In the genomic region with DNA sequence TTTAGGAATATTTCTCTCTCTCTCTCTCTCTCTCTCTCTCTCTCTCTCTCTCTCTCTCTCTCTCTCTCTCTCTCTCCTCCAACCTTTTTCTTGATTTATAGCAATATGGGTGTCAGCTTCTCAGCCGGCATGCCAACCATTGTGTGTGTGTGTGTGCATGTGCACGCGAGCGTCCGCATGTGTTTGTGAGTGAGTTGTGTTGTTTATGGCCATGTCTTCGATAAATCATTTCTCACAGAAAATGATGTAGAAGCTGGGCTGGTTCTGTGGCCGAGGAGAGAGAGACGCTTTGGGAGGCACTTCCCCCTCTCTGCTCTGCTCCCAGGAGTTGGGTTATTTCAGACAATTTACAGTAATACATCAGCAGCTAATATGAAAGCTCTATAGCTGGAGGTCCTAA, we compare ENCODE assay signal across 23 mouse cellular contexts. TPM values are rescaled to one million over a fixed set of nuclear protein-coding genes. Genes with fewer than 3 reads are reported as not detected.
DNase-seq lines count a peak whose midpoint lies in the region; ATAC-seq and TF ChIP-seq lines count a peak whose summit lies in the region.
"Had no signal": no experiment of that assay in that cellular context is flagged by ENCODE, and none has a peak within 500 bp of the region (broad histone marks: within the 10 kb centered on the region; RNA-seq: fewer than 3 reads in every experiment).

No protein-coding gene starts in this region.

- no peaks in the 10 kb centered on the region for H3K9me3 ChIP-seq in liver, embryonic 11.5 days (ENCODE audit: control insufficient read depth, low read length)
- H3K9me3 ChIP-seq in liver, embryonic 12.5 days (replicated peaks), result no peaks in the 10 kb centered on the region
- H3K9me3 ChIP-seq in hindbrain, embryonic 12.5 days (replicated peaks), result no peaks in the 10 kb centered on the region
- no peaks in the 10 kb centered on the region for H3K9me3 ChIP-seq in hindbrain, postnatal 0 days (ENCODE audit: low read length)
- no peaks in the 10 kb centered on the region for H3K9me3 ChIP-seq in neural tube, embryonic 15.5 days (replicated peaks)
- H3K9me3 ChIP-seq in forebrain, embryonic 12.5 days, result no peaks in the 10 kb centered on the region
- H3K9me3 ChIP-seq: forebrain, embryonic 15.5 days; liver, embryonic 13.5 days; midbrain, embryonic 13.5 days had no signal

- no peak for DNase-seq in liver, embryonic 11.5 days (ENCODE audit: low spot score)
- DNase-seq in hindbrain, postnatal 0 days (ENCODE audit: low spot score), result no peak
- no peak for DNase-seq in layer of hippocampus, postnatal 25 days (ENCODE audit: extremely low spot score in 1 of 2, low spot score in 1 of 2)
- DNase-seq: adrenal gland, adult 8-10 months; cerebellum, adult 9-10 months; embryo, embryonic 11 days; gastrocnemius, adult 2 months; kidney, postnatal 36 days; liver, embryonic 13.5 days; right cerebral cortex, postnatal 4 days had no signal

- H3K9ac ChIP-seq in liver, embryonic 11.5 days (ENCODE audit: low read depth, low read length), result no peak overlapping the region
- no peak overlapping the region for H3K9ac ChIP-seq in liver, embryonic 12.5 days
- H3K9ac ChIP-seq in hindbrain, embryonic 12.5 days, result peak overlapping the region; percentile 85
- H3K9ac ChIP-seq in hindbrain, postnatal 0 days (replicated peaks; ENCODE audit: low read length), result peak overlapping the region; percentile 43
- peak overlapping the region; percentile 78 for H3K9ac ChIP-seq in neural tube, embryonic 15.5 days (replicated peaks)
- H3K9ac ChIP-seq in forebrain, embryonic 12.5 days, result no peak overlapping the region
- H3K9ac ChIP-seq: forebrain, embryonic 15.5 days; liver, embryonic 13.5 days; midbrain, embryonic 13.5 days had no signal

- no peaks in the 10 kb centered on the region for H3K36me3 ChIP-seq in liver, embryonic 11.5 days (ENCODE audit: control insufficient read depth, insufficient read depth, low read length)
- no peaks in the 10 kb centered on the region for H3K36me3 ChIP-seq in liver, embryonic 12.5 days
- no peaks in the 10 kb centered on the region for H3K36me3 ChIP-seq in hindbrain, embryonic 12.5 days
- no peaks in the 10 kb centered on the region for H3K36me3 ChIP-seq in hindbrain, postnatal 0 days (ENCODE audit: insufficient read depth, low read length)
- H3K36me3 ChIP-seq in neural tube, embryonic 15.5 days, result no peaks in the 10 kb centered on the region
- no peaks in the 10 kb centered on the region for H3K36me3 ChIP-seq in forebrain, embryonic 12.5 days (replicated peaks)
- H3K36me3 ChIP-seq: forebrain, embryonic 15.5 days; liver, embryonic 13.5 days; midbrain, embryonic 13.5 days had no signal

- H3K27ac ChIP-seq in liver, embryonic 11.5 days (ENCODE audit: low read depth, low read length), result peak overlapping the region; percentile 28
- no peak overlapping the region for H3K27ac ChIP-seq in liver, embryonic 12.5 days
- peak overlapping the region; percentile 95 for H3K27ac ChIP-seq in hindbrain, embryonic 12.5 days
- peak overlapping the region; percentile 85 for H3K27ac ChIP-seq in hindbrain, postnatal 0 days
- H3K27ac ChIP-seq in neural tube, embryonic 15.5 days (replicated peaks), result peak overlapping the region; percentile 99
- no peak overlapping the region for H3K27ac ChIP-seq in forebrain, embryonic 12.5 days
- H3K27ac ChIP-seq: forebrain, embryonic 15.5 days; gastrocnemius, adult 2 months; liver, embryonic 13.5 days; midbrain, embryonic 13.5 days had no signal

- no peak for ATAC-seq in liver, embryonic 11.5 days (replicated peaks; ENCODE audit: low FRiP score)
- ATAC-seq in liver, embryonic 12.5 days, result no peak
- ATAC-seq in hindbrain, embryonic 12.5 days (ENCODE audit: low FRiP score), result no peak
- ATAC-seq in hindbrain, postnatal 0 days, result no peak
- no peak for ATAC-seq in neural tube, embryonic 15.5 days (ENCODE audit: low FRiP score)
- ATAC-seq in forebrain, embryonic 12.5 days (ENCODE audit: low FRiP score), result no peak
- ATAC-seq: CD4-positive, CD25-positive, alpha-beta regulatory T cell, adult 4 months; forebrain, embryonic 15.5 days; midbrain, embryonic 13.5 days had no signal

- 29% methylated on average over 8 of the region's 8 CpGs for WGBS in liver, embryonic 11.5 days
- WGBS in liver, embryonic 12.5 days (ENCODE audit: insufficient replicate concordance), result 39% methylated on average over 8 of the region's 8 CpGs
- WGBS in hindbrain, embryonic 12.5 days, result 5% methylated on average over 8 of the region's 8 CpGs
- 4% methylated on average over 8 of the region's 8 CpGs for WGBS in hindbrain, postnatal 0 days
- 6% methylated on average over 8 of the region's 8 CpGs for WGBS in neural tube, embryonic 15.5 days
- 10% methylated on average over 8 of the region's 8 CpGs for WGBS in forebrain, embryonic 12.5 days

- TF ChIP-seq CTCF in hindbrain, postnatal 0 days (IDR thresholded peaks at IDR 0.05; ENCODE audit: low read depth), result no peak

- no peak overlapping the region for H3K4me3 ChIP-seq in liver, embryonic 11.5 days (ENCODE audit: low read depth, low read length)
- H3K4me3 ChIP-seq in liver, embryonic 12.5 days, result no peak overlapping the region
- H3K4me3 ChIP-seq in hindbrain, embryonic 12.5 days, result peak overlapping the region; percentile 42
- peak overlapping the region; percentile 29 for H3K4me3 ChIP-seq in hindbrain, postnatal 0 days (ENCODE audit: low read length)
- peak overlapping the region; percentile 60 for H3K4me3 ChIP-seq in neural tube, embryonic 15.5 days (replicated peaks)
- no peak overlapping the region for H3K4me3 ChIP-seq in forebrain, embryonic 12.5 days (replicated peaks)
- H3K4me3 ChIP-seq: forebrain, embryonic 15.5 days; gastrocnemius, adult 2 months; liver, embryonic 13.5 days; midbrain, embryonic 13.5 days; myocyte had no signal

- no peak overlapping the region for H3K4me2 ChIP-seq in liver, embryonic 11.5 days
- H3K4me2 ChIP-seq in liver, embryonic 12.5 days, result no peak overlapping the region
- peak overlapping the region; percentile 62 for H3K4me2 ChIP-seq in hindbrain, embryonic 12.5 days (replicated peaks)
- H3K4me2 ChIP-seq in hindbrain, postnatal 0 days (ENCODE audit: low read depth, low read length), result peak overlapping the region; percentile 56
- H3K4me2 ChIP-seq in neural tube, embryonic 15.5 days, result peak overlapping the region; percentile 87
- no peak overlapping the region for H3K4me2 ChIP-seq in forebrain, embryonic 12.5 days
- H3K4me2 ChIP-seq: forebrain, embryonic 15.5 days; liver, embryonic 13.5 days; midbrain, embryonic 13.5 days had no signal

- peaks cover 9% of the 10 kb centered on the region for H3K4me1 ChIP-seq in liver, embryonic 11.5 days (replicated peaks; ENCODE audit: control insufficient read depth, insufficient read depth, low read length)
- H3K4me1 ChIP-seq in liver, embryonic 12.5 days, result no peaks in the 10 kb centered on the region
- no peaks in the 10 kb centered on the region for H3K4me1 ChIP-seq in hindbrain, embryonic 12.5 days
- no peaks in the 10 kb centered on the region; the same call in 1 of the 2 replicates for H3K4me1 ChIP-seq in hindbrain, postnatal 0 days (ENCODE audit: insufficient read depth, low read length)
- peaks cover 93% of the 10 kb centered on the region for H3K4me1 ChIP-seq in neural tube, embryonic 15.5 days
- no peaks in the 10 kb centered on the region for H3K4me1 ChIP-seq in forebrain, embryonic 12.5 days
- H3K4me1 ChIP-seq: forebrain, embryonic 15.5 days had no signal

- peaks cover 98% of the 10 kb centered on the region for H3K27me3 ChIP-seq in liver, embryonic 11.5 days (replicated peaks; ENCODE audit: control insufficient read depth, insufficient read depth, low read length)
- peaks cover 100% of the 10 kb centered on the region for H3K27me3 ChIP-seq in liver, embryonic 12.5 days (replicated peaks)
- peaks cover 100% of the 10 kb centered on the region for H3K27me3 ChIP-seq in hindbrain, embryonic 12.5 days
- H3K27me3 ChIP-seq in hindbrain, postnatal 0 days (ENCODE audit: insufficient read depth, low read length), result peaks cover 86% of the 10 kb centered on the region
- H3K27me3 ChIP-seq in neural tube, embryonic 15.5 days (replicated peaks), result no peaks in the 10 kb centered on the region
- H3K27me3 ChIP-seq in forebrain, embryonic 12.5 days, result peaks cover 100% of the 10 kb centered on the region

RNA-seq across cellular contexts. Expression of a gene that starts 5.5 kb away (rescaled TPM):
- 0.97 and 1.3 TPM in 2 replicates for polyA plus RNA-seq in liver, embryonic 11.5 days (2014; fragmentation: Nextera tagmentation; extraction: Ambion mirVana)
- polyA plus RNA-seq in liver, embryonic 12.5 days (2016; fragmentation: Nextera tagmentation; extraction: Ambion mirVana), result 0.31 and 0.36 TPM in 2 replicates
- polyA plus RNA-seq in hindbrain, embryonic 12.5 days (2016; fragmentation: Nextera tagmentation; extraction: Ambion mirVana), result 15.3 and 19.3 TPM in 2 replicates
- 42.1 and 42.2 TPM in 2 replicates for total RNA-seq in hindbrain, postnatal 0 days (2014; rRNA removed)
- polyA plus RNA-seq in hindbrain, postnatal 0 days (2015; fragmentation: Nextera tagmentation; extraction: Ambion mirVana), result 6.6 and 8.1 TPM in 2 replicates
- 8.0 and 12.6 TPM in 2 replicates for polyA plus RNA-seq in neural tube, embryonic 15.5 days (2015; fragmentation: Nextera tagmentation; extraction: Ambion mirVana)
- not detected for total RNA-seq in layer of hippocampus, postnatal 25 days (2021)
- polyA plus RNA-seq in forebrain, embryonic 12.5 days (2016; fragmentation: Nextera tagmentation; extraction: Ambion mirVana), result not detected in 2 replicates
- total RNA-seq: layer of hippocampus, postnatal 14 days; left cerebral cortex, postnatal 25 days; MEL had no signal
- polyA plus RNA-seq: forebrain, embryonic 15.5 days; myocyte had no signal

RNA-seq across cellular contexts. Expression of a gene that starts 10.5 kb away (rescaled TPM):
- 0.71 and 1.1 TPM in 2 replicates for polyA plus RNA-seq in liver, embryonic 11.5 days (2014; fragmentation: Nextera tagmentation; extraction: Ambion mirVana)
- polyA plus RNA-seq in liver, embryonic 12.5 days (2016; fragmentation: Nextera tagmentation; extraction: Ambion mirVana), result 0.62 and 0.66 TPM in 2 replicates
- polyA plus RNA-seq in hindbrain, embryonic 12.5 days (2016; fragmentation: Nextera tagmentation; extraction: Ambion mirVana), result 7.7 and 8.1 TPM in 2 replicates
- 4.2 and 8.6 TPM in 2 replicates for total RNA-seq in hindbrain, postnatal 0 days (2014; rRNA removed)
- polyA plus RNA-seq in hindbrain, postnatal 0 days (2015; fragmentation: Nextera tagmentation; extraction: Ambion mirVana), result 2.4 and 3.3 TPM in 2 replicates
- polyA plus RNA-seq in neural tube, embryonic 15.5 days (2015; fragmentation: Nextera tagmentation; extraction: Ambion mirVana), result 3.7 and 5.0 TPM in 2 replicates
- total RNA-seq in layer of hippocampus, postnatal 25 days (2021), result not detected
- polyA plus RNA-seq in forebrain, embryonic 12.5 days (2016; fragmentation: Nextera tagmentation; extraction: Ambion mirVana), result not detected in 2 replicates
- total RNA-seq: layer of hippocampus, postnatal 14 days; left cerebral cortex, postnatal 25 days; MEL had no signal
- polyA plus RNA-seq: forebrain, embryonic 15.5 days; midbrain, embryonic 13.5 days; myocyte had no signal

RNA-seq across cellular contexts. Expression of a gene that starts 21.7 kb away (rescaled TPM):
- 11.2 and 11.3 TPM in 2 replicates for polyA plus RNA-seq in liver, embryonic 11.5 days (2014; fragmentation: Nextera tagmentation; extraction: Ambion mirVana)
- polyA plus RNA-seq in liver, embryonic 12.5 days (2016; fragmentation: Nextera tagmentation; extraction: Ambion mirVana), result 4.4 and 4.6 TPM in 2 replicates
- 58.2 and 73.9 TPM in 2 replicates for polyA plus RNA-seq in hindbrain, embryonic 12.5 days (2016; fragmentation: Nextera tagmentation; extraction: Ambion mirVana)
- 35.4 and 36.4 TPM in 2 replicates for total RNA-seq in hindbrain, postnatal 0 days (2014; rRNA removed)
- polyA plus RNA-seq in hindbrain, postnatal 0 days (2015; fragmentation: Nextera tagmentation; extraction: Ambion mirVana), result 11.6 and 13.1 TPM in 2 replicates
- 33.7 and 42.3 TPM in 2 replicates for polyA plus RNA-seq in neural tube, embryonic 15.5 days (2015; fragmentation: Nextera tagmentation; extraction: Ambion mirVana)
- not detected for total RNA-seq in layer of hippocampus, postnatal 25 days (2021)
- polyA plus RNA-seq in forebrain, embryonic 12.5 days (2016; fragmentation: Nextera tagmentation; extraction: Ambion mirVana), result 0.06 and 0.15 TPM in 2 replicates
- total RNA-seq: layer of hippocampus, postnatal 14 days; left cerebral cortex, postnatal 25 days; MEL had no signal
- polyA plus RNA-seq: forebrain, embryonic 15.5 days; myocyte had no signal

RNA-seq across cellular contexts. Expression of a gene that starts 25.5 kb away (rescaled TPM):
- 3.7 and 4.5 TPM in 2 replicates for polyA plus RNA-seq in liver, embryonic 11.5 days (2014; fragmentation: Nextera tagmentation; extraction: Ambion mirVana)
- polyA plus RNA-seq in liver, embryonic 12.5 days (2016; fragmentation: Nextera tagmentation; extraction: Ambion mirVana), result 1.3 and 1.5 TPM in 2 replicates
- polyA plus RNA-seq in hindbrain, embryonic 12.5 days (2016; fragmentation: Nextera tagmentation; extraction: Ambion mirVana), result 74.3 and 126 TPM in 2 replicates
- 16.5 and 24.3 TPM in 2 replicates for total RNA-seq in hindbrain, postnatal 0 days (2014; rRNA removed)
- 109 and 113 TPM in 2 replicates for polyA plus RNA-seq in hindbrain, postnatal 0 days (2015; fragmentation: Nextera tagmentation; extraction: Ambion mirVana)
- 39.5 and 106 TPM in 2 replicates for polyA plus RNA-seq in neural tube, embryonic 15.5 days (2015; fragmentation: Nextera tagmentation; extraction: Ambion mirVana)
- total RNA-seq in layer of hippocampus, postnatal 25 days (2021), result not detected
- not detected in 2 replicates for polyA plus RNA-seq in forebrain, embryonic 12.5 days (2016; fragmentation: Nextera tagmentation; extraction: Ambion mirVana)
- total RNA-seq: layer of hippocampus, postnatal 14 days; left cerebral cortex, postnatal 25 days; MEL had no signal
- polyA plus RNA-seq: CD4-positive, CD25-positive, alpha-beta regulatory T cell, adult 4 months; forebrain, embryonic 15.5 days; myocyte had no signal

RNA-seq across cellular contexts. Expression of a gene that starts 36.3 kb away (rescaled TPM):
- polyA plus RNA-seq in liver, embryonic 11.5 days (2014; fragmentation: Nextera tagmentation; extraction: Ambion mirVana), result 1.9 and 2.4 TPM in 2 replicates
- polyA plus RNA-seq in liver, embryonic 12.5 days (2016; fragmentation: Nextera tagmentation; extraction: Ambion mirVana), result 0.30 TPM in 2 replicates
- 60.0 and 64.5 TPM in 2 replicates for polyA plus RNA-seq in hindbrain, embryonic 12.5 days (2016; fragmentation: Nextera tagmentation; extraction: Ambion mirVana)
- total RNA-seq in hindbrain, postnatal 0 days (2014; rRNA removed), result 23.2 and 30.2 TPM in 2 replicates
- 29.0 and 36.3 TPM in 2 replicates for polyA plus RNA-seq in hindbrain, postnatal 0 days (2015; fragmentation: Nextera tagmentation; extraction: Ambion mirVana)
- polyA plus RNA-seq in neural tube, embryonic 15.5 days (2015; fragmentation: Nextera tagmentation; extraction: Ambion mirVana), result 109 and 135 TPM in 2 replicates
- not detected for total RNA-seq in layer of hippocampus, postnatal 25 days (2021)
- not detected in 2 replicates for polyA plus RNA-seq in forebrain, embryonic 12.5 days (2016; fragmentation: Nextera tagmentation; extraction: Ambion mirVana)
- total RNA-seq: heart, adult 8-10 months; heart, postnatal 25 days; layer of hippocampus, postnatal 14 days; left cerebral cortex, postnatal 25 days; MEL had no signal
- polyA plus RNA-seq: CD4-positive, CD25-positive, alpha-beta regulatory T cell, adult 4 months; forebrain, embryonic 15.5 days; midbrain, embryonic 13.5 days; myocyte had no signal

Comparison
In these comparisons a context has a peak if more than half of its experiments do, and no peak if none do; other contexts are left out.
1. H3K27ac ChIP-seq: peak in liver, embryonic 11.5 days (single experiment), hindbrain, embryonic 12.5 days (single experiment), hindbrain, postnatal 0 days (single experiment) and neural tube, embryonic 15.5 days (single experiment); none in liver, embryonic 12.5 days (single experiment) and forebrain, embryonic 12.5 days (single experiment).
2. H3K4me2 ChIP-seq: peak in hindbrain, embryonic 12.5 days (single experiment), hindbrain, postnatal 0 days (single experiment) and neural tube, embryonic 15.5 days (single experiment); none in liver, embryonic 11.5 days (single experiment), liver, embryonic 12.5 days (single experiment) and forebrain, embryonic 12.5 days (single experiment).
3. H3K4me3 ChIP-seq: peak in hindbrain, embryonic 12.5 days (single experiment), hindbrain, postnatal 0 days (single experiment) and neural tube, embryonic 15.5 days (single experiment); none in liver, embryonic 11.5 days (single experiment), liver, embryonic 12.5 days (single experiment) and forebrain, embryonic 12.5 days (single experiment).
4. H3K9ac ChIP-seq: peak in hindbrain, embryonic 12.5 days (single experiment), hindbrain, postnatal 0 days (single experiment) and neural tube, embryonic 15.5 days (single experiment); none in liver, embryonic 11.5 days (single experiment), liver, embryonic 12.5 days (single experiment) and forebrain, embryonic 12.5 days (single experiment).